ENCODE assay signal across 8 mouse cellular contexts in the genomic region with DNA sequence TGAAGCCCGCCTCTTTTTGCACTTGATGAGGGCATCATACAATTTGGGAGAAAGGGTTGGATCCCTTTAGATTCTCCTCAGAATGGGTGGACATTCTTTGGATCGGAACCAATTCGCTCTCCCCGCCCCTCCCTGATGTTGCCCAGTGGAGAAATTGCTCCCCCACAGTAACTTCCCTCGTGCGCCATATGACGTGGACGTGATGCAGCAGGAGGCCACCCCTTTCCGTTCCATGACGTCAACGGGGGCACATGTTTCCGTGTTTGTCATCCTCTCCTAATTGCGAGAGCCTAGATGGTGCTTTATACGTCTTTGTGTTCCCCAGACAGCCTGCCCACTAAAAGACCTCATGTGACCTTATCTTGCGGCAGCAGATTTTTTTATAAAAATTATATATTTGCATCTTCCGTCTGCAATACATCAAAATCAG. TPM values are rescaled to one million over a fixed set of nuclear protein-coding genes. Genes with fewer than 3 reads are reported as not detected.
A peak's percentile ranks its signal among the peaks of the same experiment; 100 is the strongest.
DNase-seq lines count a peak whose midpoint lies in the region; ATAC-seq and TF ChIP-seq lines count a peak whose summit lies in the region.

No protein-coding gene starts in this region.

- H3K36me3 ChIP-seq in lung, embryonic 16.5 days (ENCODE audit: control insufficient read depth, insufficient read depth, low read length): no peaks in the 10 kb centered on the region
- H3K36me3 ChIP-seq in thymus, adult 2 months (ENCODE audit: control insufficient read depth, insufficient read depth, low read length): no peaks in the 10 kb centered on the region

- H3K4me1 ChIP-seq in lung, embryonic 16.5 days (replicated peaks; ENCODE audit: control insufficient read depth, insufficient read depth, low read length): peaks cover 4% of the 10 kb centered on the region; the same call in 1 of the 2 replicates
- H3K4me1 ChIP-seq in thymus, adult 2 months (replicated peaks; ENCODE audit: control insufficient read depth, insufficient read depth, low read length): peaks cover 4% of the 10 kb centered on the region

- H3K4me2 ChIP-seq in lung, embryonic 16.5 days (ENCODE audit: low read depth, low read length): peak overlapping the region; percentile 85

- no peaks in the 10 kb centered on the region for H3K27me3 ChIP-seq in lung, embryonic 16.5 days (ENCODE audit: control insufficient read depth, insufficient read depth, low read depth, low read length)
- H3K27me3 ChIP-seq in thymus, adult 2 months (ENCODE audit: control insufficient read depth, insufficient read depth, low read length): no peaks in the 10 kb centered on the region

- no peaks in the 10 kb centered on the region for H3K9me3 ChIP-seq in lung, embryonic 16.5 days (ENCODE audit: control insufficient read depth, low read length)

- peak; percentile 90 to 92 for ATAC-seq in hematopoietic stem cell, adult 5-6 weeks (replicated peaks in 1 of 2; ENCODE audit: insufficient read depth in 1 of 2, low FRiP score in 2 of 2, low TSS enrichment in 1 of 2, low read depth in 1 of 2, poor library complexity in 2 of 2, severe bottlenecking in 2 of 2)
- peak; percentile 80 for ATAC-seq in lung, embryonic 16.5 days (ENCODE audit: low read depth)

- peak overlapping the region; percentile 92 for H3K27ac ChIP-seq in lung, embryonic 16.5 days (ENCODE audit: low read length)
- peak overlapping the region; percentile 89 for H3K27ac ChIP-seq in thymus, adult 2 months (ENCODE audit: control insufficient read depth, insufficient read depth, low read length)

- TF ChIP-seq POLR2A in thymus, adult 2 months (IDR thresholded peaks at IDR 0.05; ENCODE audit: control insufficient read depth, extremely low read depth, insufficient read depth, low read length, poor library complexity): no peak

- peak overlapping the region; percentile 95 for H3K9ac ChIP-seq in lung, embryonic 16.5 days (ENCODE audit: low read length)

- no peak for TF ChIP-seq CTCF in thymus, adult 2 months (IDR thresholded peaks at IDR 0.05; ENCODE audit: borderline replicate concordance, control insufficient read depth, extremely low read depth, insufficient read depth, low read length, poor library complexity)

- WGBS in lung, embryonic 16.5 days: 3% methylated on average over 16 of the region's 16 CpGs
- WGBS in thymus, adult 2 months: 1% methylated on average over 16 of the region's 16 CpGs

- peak; percentile 87 for DNase-seq in MN1 (ENCODE audit: low spot score)
- peak; percentile 85 for DNase-seq in cerebellum, adult 8-10 months
- DNase-seq in forelimb bud, embryonic 11.5 days (ENCODE audit: low read depth, low spot score): peak; percentile 82
- DNase-seq in layer of hippocampus, adult 9-11 months: peak; percentile 91
- peak; percentile 78 for DNase-seq in ovary, adult 18-20 months (ENCODE audit: low spot score)
- peak; percentile 91 for DNase-seq in thymus, adult 2 months

- H3K4me3 ChIP-seq in lung, embryonic 16.5 days (ENCODE audit: low read length): peak overlapping the region; percentile 93
- H3K4me3 ChIP-seq in thymus, adult 2 months (ENCODE audit: control insufficient read depth, insufficient read depth, low read length): peak overlapping the region; percentile 65

RNA-seq across cellular contexts. Expression of a gene that starts 0.8 kb away (rescaled TPM):
- 36.1 and 41.7 TPM in 2 replicates for total RNA-seq in hematopoietic stem cell, adult 5-6 weeks (2017)
- 51.9 and 52.3 TPM in 2 replicates for polyA plus RNA-seq in lung, embryonic 16.5 days (2015; fragmentation: Nextera tagmentation; extraction: Ambion mirVana)
- 16.1 and 18.3 TPM in 2 replicates for polyA plus RNA-seq in thymus, adult 2 months (2012; rRNA removed)

RNA-seq across cellular contexts. Expression of a gene that starts 0.9 kb away (rescaled TPM):
- 7.3 and 17.4 TPM in 2 replicates for total RNA-seq in hematopoietic stem cell, adult 5-6 weeks (2017)
- 4.4 and 5.1 TPM in 2 replicates for polyA plus RNA-seq in lung, embryonic 16.5 days (2015; fragmentation: Nextera tagmentation; extraction: Ambion mirVana)
- polyA plus RNA-seq in thymus, adult 2 months (2012; rRNA removed): 8.1 TPM in 2 replicates

Comparison
In these comparisons a context has a peak if more than half of its experiments do, and no peak if none do; other contexts are left out.
1. Peak in every context shown above with its lines: DNase-seq, ATAC-seq, H3K4me3 ChIP-seq and H3K27ac ChIP-seq.